Mouse (Mus musculus): ENCODE data around the gene Proca1. TPM values are rescaled to one million over a fixed set of nuclear protein-coding genes. Genes with fewer than 3 reads are reported as not detected.

Gene Proca1
- polyA plus RNA-seq (2017; shearing (Covaris generic)) = 0.67 TPM

GRCm38 (mm10) chr11:78193113-78193512 lies at the start of gene Proca1:
Gene Proca1, plus strand, starts transcription at chr11:78193392.

GRCm38 (mm10) chr11:78164924-78165760 lies 28.1 kb upstream of the Proca1 start, which contains the start of gene Traf4:
Gene Traf4, minus strand, starts transcription at chr11:78165589.

GRCm38 (mm10) chr11:78176402-78176862 lies 16.8 kb upstream of the Proca1 start, which contains the start of the genes Nek8 and Tlcd1:
Gene Nek8, minus strand, starts transcription at chr11:78176675.
Gene Tlcd1, plus strand, starts transcription at chr11:78176711.

DNA sequence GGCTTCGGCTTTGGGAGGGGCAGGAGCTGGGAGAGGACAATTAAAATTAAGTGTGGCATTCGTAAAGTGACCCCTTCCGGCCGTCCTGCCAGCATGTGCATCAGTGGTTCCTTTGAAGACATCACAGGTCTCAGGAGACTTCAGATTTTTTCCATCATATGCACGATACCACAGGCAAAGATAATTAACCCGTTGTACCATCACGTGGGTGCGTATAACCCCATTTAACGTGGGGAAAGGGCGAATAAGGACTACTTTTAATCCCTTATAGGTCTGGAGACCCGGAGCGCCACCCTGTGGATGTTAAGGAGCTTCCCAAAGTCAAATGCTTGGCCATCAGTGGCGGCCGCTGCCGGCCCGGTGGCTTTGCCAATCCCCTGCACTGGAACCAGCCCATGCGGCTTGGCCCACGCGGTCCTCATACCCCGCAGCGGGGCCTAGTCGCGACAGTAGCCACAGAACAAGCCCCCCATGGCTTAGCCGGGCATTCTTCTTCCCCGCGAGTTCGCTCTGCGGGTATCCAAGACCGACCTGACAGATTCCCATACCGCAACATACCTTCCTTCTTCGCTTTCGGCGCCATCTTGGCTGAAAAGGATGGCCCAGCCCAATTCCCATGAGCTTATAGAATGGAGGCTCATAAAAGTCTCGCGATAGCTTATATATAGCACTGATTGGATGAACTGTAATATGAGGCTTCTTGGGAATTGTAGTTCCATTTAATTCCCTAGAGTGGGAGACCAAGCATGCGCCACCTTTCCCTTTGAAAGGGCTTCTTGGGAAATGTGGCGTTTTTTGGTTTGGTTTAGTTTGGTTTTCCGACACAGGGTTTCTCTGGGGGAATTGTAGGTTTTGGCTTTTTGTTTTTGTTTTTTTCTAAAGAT lies 10.0 kb upstream of the Proca1 start, which contains the start of gene Rpl23a:
Gene Rpl23a (minus strand): TSS at position 624 of the 884 bp plus-strand sequence.

DNA sequence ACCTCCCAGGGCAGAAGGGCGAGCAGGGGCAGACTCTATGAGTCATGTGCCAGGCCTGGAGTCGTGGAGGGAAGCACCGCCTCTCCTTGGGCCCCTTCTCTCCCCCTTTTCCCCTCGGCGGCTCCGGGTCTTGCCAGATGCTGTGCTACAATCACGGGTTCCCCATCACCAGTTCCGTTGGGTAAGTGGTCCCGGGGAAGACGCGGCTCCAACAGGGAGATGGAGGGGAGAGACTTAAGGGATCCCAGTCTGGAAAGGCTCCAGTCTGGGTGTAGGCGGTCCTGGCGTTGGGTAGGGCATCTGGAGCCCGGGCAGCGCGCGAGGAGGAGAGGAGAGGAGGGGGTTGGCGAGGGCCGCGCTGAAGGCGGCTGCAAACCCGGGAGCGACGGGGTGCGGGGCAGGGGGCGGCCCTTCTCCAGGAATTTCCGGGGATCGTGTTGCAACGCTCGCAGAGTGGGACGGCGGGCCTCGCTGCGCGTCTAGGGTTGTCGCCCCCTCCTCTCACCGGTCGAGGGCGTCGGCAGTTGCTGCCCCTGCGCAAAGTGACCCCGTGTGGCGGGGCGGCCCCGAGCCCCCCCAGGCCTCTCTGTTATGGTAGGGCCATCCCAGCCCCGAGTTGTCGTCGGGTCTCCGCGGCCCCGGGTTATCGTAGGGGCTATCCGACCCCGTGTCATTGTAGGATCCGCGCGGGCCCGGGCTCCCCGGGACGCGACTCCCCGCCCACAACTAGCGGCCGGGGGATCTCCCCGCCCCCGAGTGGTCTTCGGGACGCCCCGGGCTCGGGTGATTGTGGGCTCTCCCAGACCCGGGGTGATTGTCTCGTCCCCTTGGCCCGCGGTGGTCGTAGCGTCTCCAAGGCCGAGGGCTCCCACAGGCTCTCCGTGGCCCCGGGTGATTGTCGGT lies 4.6 kb upstream of the Proca1 start, which contains the start of gene Rab34:
Gene Rab34 (plus strand): TSS at position 100 of the 903 bp plus-strand sequence.

GRCm38 (mm10) chr11:78245627-78246317 lies 52.6 kb downstream of the Proca1 start, which contains the start of the genes Sdf2 and Supt6:
Gene Sdf2, plus strand, starts transcription at chr11:78245746.
Gene Supt6, minus strand, starts transcription at chr11:78245987.

Other genes with a start within 250 kb of the Proca1 start
- 24.3 TPM for gene Phf12, start 210.6 kb upstream of the Proca1 start, polyA plus RNA-seq (2017; shearing (Covaris generic))
- 1.8 TPM for gene Dhrs13, start 161.1 kb upstream of the Proca1 start, polyA plus RNA-seq (2017; shearing (Covaris generic))
- 22.8 TPM for gene Flot2, start 155.5 kb upstream of the Proca1 start, polyA plus RNA-seq (2017; shearing (Covaris generic))
- 37.6 TPM for gene Eral1, start 113.0 kb upstream of the Proca1 start, polyA plus RNA-seq (2017; shearing (Covaris generic))
- gene Fam222b, start 98.7 kb upstream of the Proca1 start, polyA plus RNA-seq (2017; shearing (Covaris generic)) = 22.6 TPM
- gene Traf4, start 27.8 kb upstream of the Proca1 start, polyA plus RNA-seq (2017; shearing (Covaris generic)) = 4.9 TPM
- 14.1 TPM for gene Nek8, start 16.7 kb upstream of the Proca1 start, polyA plus RNA-seq (2017; shearing (Covaris generic))
- 3.6 TPM for gene Tlcd1, start 16.7 kb upstream of the Proca1 start, polyA plus RNA-seq (2017; shearing (Covaris generic))
- 1,683 TPM for gene Rpl23a, start 9.8 kb upstream of the Proca1 start, polyA plus RNA-seq (2017; shearing (Covaris generic))
- gene Rab34, start 5.0 kb upstream of the Proca1 start, polyA plus RNA-seq (2017; shearing (Covaris generic)) = not detected
- 112 TPM for gene Sdf2, start 52.4 kb downstream of the Proca1 start, polyA plus RNA-seq (2017; shearing (Covaris generic))
- gene Supt6, start 52.6 kb downstream of the Proca1 start, polyA plus RNA-seq (2017; shearing (Covaris generic)) = 52.5 TPM
- 91.8 TPM for gene 2610507B11Rik, start 68.4 kb downstream of the Proca1 start, polyA plus RNA-seq (2017; shearing (Covaris generic))
- 0.61 TPM for gene BC030499, start 97.4 kb downstream of the Proca1 start, polyA plus RNA-seq (2017; shearing (Covaris generic))
- 3.5 TPM for gene Spag5, start 108.1 kb downstream of the Proca1 start, polyA plus RNA-seq (2017; shearing (Covaris generic))
- gene Aldoc, start 129.6 kb downstream of the Proca1 start, polyA plus RNA-seq (2017; shearing (Covaris generic)) = 15.5 TPM
- gene Pigs, start 135.0 kb downstream of the Proca1 start, polyA plus RNA-seq (2017; shearing (Covaris generic)) = 132 TPM
- gene Unc119, start 150.1 kb downstream of the Proca1 start, polyA plus RNA-seq (2017; shearing (Covaris generic)) = 30.6 TPM
- gene Foxn1, start 193.2 kb downstream of the Proca1 start, polyA plus RNA-seq (2017; shearing (Covaris generic)) = not detected
- not detected for gene Slc13a2, start 228.8 kb downstream of the Proca1 start, polyA plus RNA-seq (2017; shearing (Covaris generic))

Data from activated CD4-positive, CD25-positive, alpha-beta regulatory T cell, adult 9 weeks (primary cell).